Mouse (Mus musculus) CH12.LX (cell line): ENCODE results near the gene Lmf2.
A peak's percentile ranks its signal among the peaks of the same experiment; 100 is the strongest.

Experiments used
- CTCF ChIP-seq, 2 experiments: IDR thresholded peaks in 1 of 2; conservative IDR thresholded peaks in 1 of 2; 2 replicates each; pipeline ENCODE4 v1.5.1; 2011 to 2012; ENCODE audit warnings: low read depth in 2 of 2, low read length in 2 of 2, improper control_type of control experiment in 1 of 2, inconsistent platforms in 1 of 2, mild to moderate bottlenecking in 1 of 2, moderate library complexity in 1 of 2
- POLR2A ChIP-seq: IDR thresholded peaks from 2 replicates; pipeline ENCODE4 v1.6.1; 2011; ENCODE audit warnings: low read depth, mild to moderate bottlenecking, improper control_type of control experiment, low read length
- TBP ChIP-seq: conservative IDR thresholded peaks from 2 replicates; pipeline ENCODE4 v1.6.1; 2011; ENCODE audit warnings: low read depth, low read length, improper control_type of control experiment

GRCm38 (mm10) chr15:89373762-89374248 lies 18.3 kb upstream of the Lmf2 start, which contains the start of gene Sco2:
- TF ChIP-seq CTCF (conservative IDR thresholded peaks at IDR 0.05 in 1 of 2, IDR thresholded peaks at IDR 0.05 in 1 of 2; ENCODE audit: low read depth in 2 of 2, low read length in 2 of 2) (peak; percentile 38 to 86; a peak in 3 of 4 replicates), TBP (no peak), POLR2A (peak; percentile 77)
